Mouse (Mus musculus) spleen, adult 2 months (tissue): ENCODE data around the gene Kctd11.

ENCODE experiments used
- CTCF ChIP-seq: fragments of 200-500 bp; IDR thresholded peaks from 2 replicates; pipeline ENCODE4 v1.5.1; 2011; ENCODE audit warnings: mild to moderate bottlenecking, inconsistent platforms; ENCODE audit not compliant: insufficient read depth, insufficient read length, insufficient replicate concordance; ENCODE audit errors: extremely low read depth
- POLR2A ChIP-seq: fragments of 200-500 bp; IDR thresholded peaks from 2 replicates; pipeline ENCODE4 v1.6.1; 2011; ENCODE audit warnings: low read depth, low read length, inconsistent platforms

GRCm38 (mm10) chr11:69846738-69847688 is 34.2 kb downstream of the Kctd11 start:
- TF ChIP-seq CTCF (no peak), POLR2A (no peak)
